In the genomic region with DNA sequence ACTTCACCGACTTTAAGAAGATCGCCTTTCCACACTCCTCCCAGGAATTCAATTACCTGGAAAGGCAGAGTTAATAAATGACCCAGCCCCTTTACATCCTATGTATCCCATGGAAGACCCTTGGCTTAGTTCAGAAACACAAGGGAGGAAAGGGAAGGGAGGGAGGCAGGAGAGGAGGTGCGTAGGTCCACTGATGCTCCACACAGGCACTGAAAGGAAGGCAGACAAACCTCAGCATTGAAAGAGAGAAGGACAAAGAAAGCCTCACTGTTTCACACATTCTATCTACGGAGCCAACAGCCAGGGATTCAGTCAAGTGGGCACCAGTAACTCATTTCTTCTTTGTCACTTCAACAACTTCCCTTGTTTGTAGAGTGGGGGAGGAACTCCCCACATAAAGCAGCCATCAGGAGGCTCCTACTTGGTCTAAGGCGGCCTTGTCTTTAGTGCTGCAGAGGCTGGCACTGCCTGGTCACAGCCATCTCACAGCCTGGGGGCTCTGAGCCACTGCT, we compare ENCODE assay signal across 13 mouse cellular contexts.
A peak's percentile ranks its signal among the peaks of the same experiment; 100 is the strongest.
DNase-seq lines count a peak whose midpoint lies in the region; ATAC-seq and TF ChIP-seq lines count a peak whose summit lies in the region.
"Had no signal": no experiment of that assay in that cellular context is flagged by ENCODE, and none has a peak within 500 bp of the region (broad histone marks: within the 10 kb centered on the region; RNA-seq: fewer than 3 reads in every experiment).

No protein-coding gene starts in this region.

- no peak for TF ChIP-seq CTCF in kidney, adult 2 months (conservative IDR thresholded peaks at IDR 0.05; ENCODE audit: insufficient read depth, insufficient read length, low read depth, low read length)
- TF ChIP-seq CTCF in brain, embryonic 14.5 days (IDR thresholded peaks at IDR 0.05; ENCODE audit: borderline replicate concordance, extremely low read depth, insufficient read depth, insufficient read length) = no peak

- no peak overlapping the region for H3K9ac ChIP-seq in kidney, embryonic 16.5 days (replicated peaks; ENCODE audit: low read length)
- no peak overlapping the region for H3K9ac ChIP-seq in hindbrain, embryonic 12.5 days
- no peak overlapping the region for H3K9ac ChIP-seq in midbrain, embryonic 12.5 days (replicated peaks)
- H3K9ac ChIP-seq: embryonic facial prominence, embryonic 12.5 days; limb, embryonic 13.5 days had no signal

- TF ChIP-seq POLR2A in kidney, adult 2 months (IDR thresholded peaks at IDR 0.05; ENCODE audit: low read depth, low read length) = no peak
- no peak for TF ChIP-seq POLR2A in brain, embryonic 14.5 days (IDR thresholded peaks at IDR 0.05; ENCODE audit: borderline replicate concordance, extremely low read depth, insufficient read depth, insufficient read length, poor library complexity, severe bottlenecking)

- no peak overlapping the region for H3K27ac ChIP-seq in kidney, embryonic 16.5 days (ENCODE audit: low read length)
- no peak overlapping the region for H3K27ac ChIP-seq in kidney, adult 2 months (ENCODE audit: insufficient read depth, low read depth, low read length)
- H3K27ac ChIP-seq in hindbrain, embryonic 12.5 days = peak overlapping the region; percentile 19; the same call in 1 of the 2 replicates
- H3K27ac ChIP-seq in midbrain, embryonic 12.5 days (replicated peaks) = peak overlapping the region; percentile 27; the same call in 1 of the 2 replicates
- H3K27ac ChIP-seq: embryonic facial prominence, embryonic 12.5 days; limb, embryonic 13.5 days had no signal

- 41% methylated on average over 5 of the region's 5 CpGs for WGBS in kidney, embryonic 16.5 days
- WGBS in kidney, adult 2 months = 75% methylated on average over 5 of the region's 5 CpGs
- 44% methylated on average over 5 of the region's 5 CpGs for WGBS in hindbrain, embryonic 12.5 days
- 74% methylated on average over 5 of the region's 5 CpGs for WGBS in midbrain, embryonic 12.5 days

- H3K4me1 ChIP-seq in kidney, embryonic 16.5 days (ENCODE audit: insufficient read depth, low read length) = peaks cover 12% of the 10 kb centered on the region
- H3K4me1 ChIP-seq in kidney, adult 2 months (ENCODE audit: control insufficient read depth, insufficient read depth, low read length) = peaks cover 11% of the 10 kb centered on the region
- H3K4me1 ChIP-seq in hindbrain, embryonic 12.5 days = peaks cover 9% of the 10 kb centered on the region
- H3K4me1 ChIP-seq in midbrain, embryonic 12.5 days = peaks cover 12% of the 10 kb centered on the region; the same call in 1 of the 2 replicates
- H3K4me1 ChIP-seq: embryonic facial prominence, embryonic 12.5 days; limb, embryonic 13.5 days had no signal

- no peak overlapping the region for H3K4me3 ChIP-seq in kidney, embryonic 16.5 days (ENCODE audit: low read length)
- no peak overlapping the region for H3K4me3 ChIP-seq in kidney, adult 2 months (ENCODE audit: insufficient read depth, low read depth, low read length)
- H3K4me3 ChIP-seq in hindbrain, embryonic 12.5 days = no peak overlapping the region
- no peak overlapping the region for H3K4me3 ChIP-seq in midbrain, embryonic 12.5 days
- H3K4me3 ChIP-seq: embryonic facial prominence, embryonic 12.5 days; limb, embryonic 13.5 days had no signal

- peak; percentile 81 for ATAC-seq in kidney, embryonic 16.5 days (ENCODE audit: low FRiP score, low TSS enrichment)
- peak; percentile 74 for ATAC-seq in hindbrain, embryonic 12.5 days (ENCODE audit: low FRiP score)
- 0 out of 2 replicates have a peak, but pooled peaks have one; percentile 49 for ATAC-seq in midbrain, embryonic 12.5 days (ENCODE audit: low FRiP score, low read depth)
- ATAC-seq in CD4-positive, CD25-positive, alpha-beta regulatory T cell, adult 4 months = no peak

- H3K4me2 ChIP-seq in kidney, embryonic 16.5 days (replicated peaks; ENCODE audit: low read depth, low read length) = no peak overlapping the region
- no peak overlapping the region for H3K4me2 ChIP-seq in hindbrain, embryonic 12.5 days (replicated peaks)
- H3K4me2 ChIP-seq in midbrain, embryonic 12.5 days (replicated peaks) = no peak overlapping the region
- H3K4me2 ChIP-seq: embryonic facial prominence, embryonic 12.5 days; limb, embryonic 13.5 days had no signal

- no peaks in the 10 kb centered on the region for H3K9me3 ChIP-seq in kidney, embryonic 16.5 days (ENCODE audit: low read length)
- H3K9me3 ChIP-seq in hindbrain, embryonic 12.5 days (replicated peaks) = no peaks in the 10 kb centered on the region
- no peaks in the 10 kb centered on the region for H3K9me3 ChIP-seq in midbrain, embryonic 12.5 days
- H3K9me3 ChIP-seq: embryonic facial prominence, embryonic 12.5 days; limb, embryonic 13.5 days had no signal

- no peaks in the 10 kb centered on the region for H3K27me3 ChIP-seq in kidney, embryonic 16.5 days (ENCODE audit: insufficient read depth, low read length)
- H3K27me3 ChIP-seq in kidney, adult 2 months (replicated peaks; ENCODE audit: control insufficient read depth, insufficient read depth, low read length) = no peaks in the 10 kb centered on the region
- no peaks in the 10 kb centered on the region for H3K27me3 ChIP-seq in hindbrain, embryonic 12.5 days
- H3K27me3 ChIP-seq in midbrain, embryonic 12.5 days = no peaks in the 10 kb centered on the region
- H3K27me3 ChIP-seq: embryonic facial prominence, embryonic 12.5 days; limb, embryonic 13.5 days; megakaryocyte, embryonic 14.5 days had no signal

- no peaks in the 10 kb centered on the region for H3K36me3 ChIP-seq in kidney, embryonic 16.5 days (ENCODE audit: insufficient read depth, low read length)
- no peaks in the 10 kb centered on the region for H3K36me3 ChIP-seq in kidney, adult 2 months (ENCODE audit: control insufficient read depth, insufficient read depth, low read length)
- peaks cover 4% of the 10 kb centered on the region; the same call in 1 of the 2 replicates for H3K36me3 ChIP-seq in hindbrain, embryonic 12.5 days
- H3K36me3 ChIP-seq in midbrain, embryonic 12.5 days = peaks cover 27% of the 10 kb centered on the region
- H3K36me3 ChIP-seq: embryonic facial prominence, embryonic 12.5 days; limb, embryonic 13.5 days had no signal

- DNase-seq in kidney, adult 2 months = no peak
- DNase-seq in brain, embryonic 14.5 days (ENCODE audit: low read depth) = peak; percentile 50
- DNase-seq in spleen, postnatal 14 days (ENCODE audit: low spot score in 2 of 2) = no peak
- DNase-seq in cerebellum, adult 11 months = no peak
- DNase-seq: gastrocnemius, postnatal 25 days; thymus, adult 18-20 months had no signal

Comparison
In these comparisons a context has a peak if more than half of its experiments do, and no peak if none do; other contexts are left out.
1. H3K27ac ChIP-seq: peak in hindbrain, embryonic 12.5 days (single experiment) and midbrain, embryonic 12.5 days (single experiment); none in kidney, embryonic 16.5 days (single experiment) and kidney, adult 2 months (single experiment).